Mouse (Mus musculus) forelimb bud, embryonic 11.5 days (tissue): ENCODE results near the gene Bag6.
"Not testable (repeated sequence)": the region's sequence is repeated elsewhere in the genome, so short reads cannot be mapped to it uniquely, and the experiment has no call there.

Source experiments
- DNase-seq: peaks from one replicate; pipeline ENCODE4 v3.0.0-alpha.2; 2012; ENCODE audit warnings: low read depth, low spot score

Gene Bag6

DNA sequence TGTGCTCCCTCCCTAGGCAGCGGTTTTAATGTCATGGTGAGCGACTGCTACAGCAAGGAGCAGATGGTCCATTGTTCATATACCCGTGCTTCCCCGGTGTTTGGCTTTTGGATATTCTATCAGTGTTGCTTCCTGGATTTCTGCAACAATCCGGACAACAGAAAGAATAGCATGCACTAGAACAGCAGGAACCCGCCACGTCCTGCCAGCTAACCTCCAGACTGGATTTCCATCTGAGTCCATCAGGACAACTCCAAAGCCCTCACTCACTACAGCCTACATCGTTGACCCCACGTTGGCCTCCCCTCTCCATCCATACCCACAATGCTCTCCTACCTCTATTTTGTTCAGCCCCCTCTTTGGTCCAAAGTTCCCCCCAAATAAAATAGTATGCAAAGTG, 23.2 kb upstream of the Bag6 start:
- no peak for DNase-seq

DNA sequence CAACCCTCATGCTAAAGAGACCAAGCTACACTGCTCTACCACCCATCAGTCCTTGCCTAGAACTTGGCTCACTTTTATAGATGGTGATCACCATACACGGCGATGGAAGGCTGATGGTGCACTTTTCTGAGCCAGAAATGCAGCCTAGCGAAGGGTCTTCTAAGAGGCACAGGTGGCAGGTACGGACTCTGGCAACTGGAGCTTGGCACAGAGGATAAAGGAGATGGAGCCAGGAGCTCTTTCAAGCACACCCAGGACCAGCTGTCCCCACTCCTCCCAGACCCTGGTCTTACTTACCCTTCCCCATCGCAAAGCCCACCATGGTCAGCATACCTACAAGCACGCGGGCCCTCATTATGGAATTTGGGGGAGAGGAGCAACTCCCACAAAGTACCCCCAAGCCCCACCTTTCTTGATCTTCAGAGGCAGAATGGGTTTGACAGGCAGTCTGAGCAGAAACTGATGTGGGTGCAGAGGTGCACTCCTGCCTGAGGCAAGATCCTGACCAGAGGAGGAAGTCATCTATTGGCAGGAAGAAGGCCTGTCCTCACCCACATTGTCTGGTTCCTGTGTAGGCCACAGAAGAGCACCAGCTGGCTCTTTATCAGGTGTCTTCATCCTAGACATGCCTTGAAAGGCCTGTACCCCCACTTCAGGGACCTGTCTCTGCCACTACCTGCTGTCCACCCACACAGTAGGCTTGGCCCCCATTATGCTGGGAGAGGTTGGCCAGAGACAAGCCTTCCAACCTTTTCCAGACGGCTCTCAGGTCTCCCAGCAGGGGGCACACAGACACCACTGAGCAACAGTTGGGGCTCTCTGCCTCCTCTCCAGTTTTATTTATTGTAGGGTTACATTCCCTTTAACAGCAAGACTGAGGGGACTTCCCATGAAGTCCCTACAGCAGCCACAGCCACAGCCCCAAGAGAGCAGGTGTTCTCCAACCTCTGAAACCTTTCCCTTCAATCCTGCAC, 19.6 kb upstream of the Bag6 start, which contains the start of gene Ly6g5b:
TSS of gene Ly6g5b (minus strand) at position 383 of the 974 bp plus-strand sequence.
- no peak for DNase-seq

DNA sequence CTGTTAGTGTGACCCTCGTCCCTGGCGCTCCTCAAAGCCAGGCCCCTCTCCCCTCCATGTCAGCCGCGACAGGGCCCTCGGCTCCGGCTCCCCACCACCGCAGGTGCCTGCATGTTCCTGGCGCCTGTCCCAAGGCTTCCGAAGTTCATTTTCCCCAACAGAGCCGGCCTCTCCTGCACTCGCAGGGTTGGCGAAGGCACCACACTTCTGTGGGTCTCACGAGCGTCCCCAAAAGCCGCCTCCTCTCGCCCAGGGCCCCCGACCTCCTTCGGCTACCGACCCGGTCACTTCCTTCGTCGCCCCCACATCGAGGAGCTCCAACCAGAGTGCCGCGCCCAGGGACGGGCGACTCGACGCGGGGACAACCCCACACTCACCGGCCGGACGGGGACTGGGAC, 14.2 kb upstream of the Bag6 start:
- no peak for DNase-seq

DNA sequence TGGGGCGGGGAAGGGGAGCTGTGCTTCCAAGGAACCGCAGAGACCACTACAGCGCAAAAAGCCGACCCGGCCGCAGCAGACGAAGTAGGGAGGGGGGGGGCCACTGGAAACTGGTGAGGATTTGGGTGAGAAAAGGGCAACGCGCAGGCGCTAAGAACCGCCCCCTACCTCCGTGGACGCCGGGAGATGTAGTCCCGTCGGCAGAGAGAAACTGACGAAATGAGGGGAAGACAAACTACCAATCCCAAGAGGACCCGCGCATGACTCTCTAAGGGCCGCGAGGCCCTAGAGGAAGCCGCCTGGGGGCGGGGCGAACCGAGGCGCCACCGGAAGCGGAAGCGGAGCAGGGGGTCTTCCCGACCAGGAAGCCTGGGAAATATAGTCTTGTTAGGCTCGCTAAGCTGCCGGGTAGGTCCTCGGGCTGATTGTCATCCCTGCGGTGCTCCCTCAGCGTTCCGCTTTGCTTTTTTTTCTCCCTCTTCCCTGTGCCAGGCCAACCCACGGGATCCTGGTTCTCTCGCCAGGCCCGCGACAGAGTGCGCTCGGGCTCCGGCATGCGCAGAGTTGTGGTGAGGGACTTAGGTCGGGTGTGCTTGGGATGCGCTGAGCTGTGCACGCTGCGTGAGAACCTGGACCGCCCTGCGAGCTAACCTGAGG, 13.7 kb upstream of the Bag6 start, which contains the start of gene Gpank1:
TSS of gene Gpank1 (plus strand) at position 313 of the 657 bp plus-strand sequence.
- DNase-seq, result peak; percentile 99

DNA sequence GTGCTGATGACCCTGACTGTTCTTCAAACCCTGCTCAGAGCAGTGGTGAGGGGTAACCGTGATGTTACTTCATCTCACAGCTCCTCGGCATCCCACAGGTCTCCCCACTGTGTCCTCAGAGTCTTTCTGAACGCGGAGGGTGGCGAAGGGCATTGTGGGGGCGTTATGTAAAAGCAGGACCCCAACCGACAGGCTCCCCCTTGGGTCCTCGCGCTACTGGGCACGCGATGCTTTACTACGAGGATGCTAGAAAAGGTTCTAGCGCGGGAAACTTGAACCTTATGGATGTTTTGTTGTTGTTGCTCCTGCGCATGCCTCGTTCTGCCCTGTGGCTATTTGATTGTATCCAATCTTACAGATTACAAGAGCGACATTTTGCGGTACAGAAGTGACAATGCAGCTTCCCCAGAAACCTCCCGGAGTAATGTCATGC, 13.1 kb upstream of the Bag6 start, which contains the start of gene Csnk2b:
TSS of gene Csnk2b (minus strand) at position 183 of the 433 bp plus-strand sequence.
- DNase-seq, result peak; percentile 62

DNA sequence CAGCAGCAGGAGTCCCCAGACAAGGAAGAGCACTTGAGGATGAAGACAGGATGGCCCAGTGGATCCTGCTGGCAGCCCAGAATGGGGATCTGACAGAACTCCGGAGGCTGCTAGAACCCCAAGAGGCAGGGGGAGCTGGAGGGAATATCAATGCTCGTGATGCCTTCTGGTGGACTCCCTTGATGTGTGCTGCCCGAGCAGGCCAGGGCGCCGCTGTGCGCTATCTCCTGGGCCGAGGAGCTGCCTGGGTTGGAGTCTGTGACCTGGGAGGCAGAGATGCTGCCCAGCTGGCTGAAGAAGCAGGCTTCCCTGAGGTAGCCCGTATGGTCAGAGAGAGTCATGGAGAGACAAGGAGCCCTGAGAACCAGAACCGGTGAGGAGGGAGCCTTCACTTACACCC, 11.7 kb upstream of the Bag6 start:
- not testable (repeated sequence) for DNase-seq

DNA sequence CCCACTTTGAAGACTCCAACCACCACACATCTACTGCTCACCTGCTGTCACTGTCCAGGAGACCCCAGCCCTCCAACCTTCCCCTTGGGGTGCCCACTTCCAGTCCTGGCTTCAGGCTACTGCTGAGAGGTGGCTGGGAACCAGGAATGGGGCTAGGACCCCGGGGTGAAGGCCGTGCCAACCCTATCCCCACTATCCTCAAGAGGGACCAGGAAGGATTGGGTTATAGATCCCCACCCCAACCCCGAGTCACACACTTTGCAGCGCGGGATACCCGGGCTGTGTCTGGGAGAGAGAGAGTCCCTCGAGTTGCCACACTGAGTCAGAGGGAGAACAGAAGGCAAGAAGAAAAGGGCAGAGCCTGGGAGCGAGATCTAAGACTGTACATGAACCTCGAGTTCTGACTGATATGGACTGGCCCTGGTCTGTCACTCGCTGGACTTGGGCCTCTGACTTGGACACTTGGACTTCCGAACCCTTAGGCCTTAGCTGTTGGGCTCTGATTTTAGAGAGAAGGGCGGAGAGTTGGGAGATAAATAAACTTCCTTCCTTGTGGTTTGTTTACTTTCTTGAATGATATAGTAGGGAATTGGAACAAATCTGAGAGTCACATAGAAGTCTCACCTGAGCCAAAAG, 10.6 kb upstream of the Bag6 start:
- not testable (repeated sequence) for DNase-seq

DNA sequence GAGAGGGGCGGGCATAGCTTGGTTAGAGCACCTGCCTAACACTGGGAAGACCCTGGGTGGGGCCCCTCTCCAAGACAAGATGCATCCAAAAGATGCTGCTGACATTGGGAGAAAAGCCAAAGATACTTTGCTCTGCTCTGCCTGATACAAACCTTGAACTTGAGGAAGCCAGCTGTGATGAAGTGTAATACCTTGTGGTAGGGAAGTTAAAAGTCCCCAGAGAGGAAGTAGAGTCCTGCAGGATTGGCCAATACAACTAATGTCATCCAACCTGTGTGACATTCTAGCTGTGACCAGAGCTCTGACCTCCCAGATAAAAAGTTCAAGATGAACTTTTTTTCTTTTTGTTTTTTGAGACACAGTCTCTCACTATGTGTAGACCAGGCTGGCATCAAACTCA, 9.9 kb upstream of the Bag6 start:
- DNase-seq, result no peak

DNA sequence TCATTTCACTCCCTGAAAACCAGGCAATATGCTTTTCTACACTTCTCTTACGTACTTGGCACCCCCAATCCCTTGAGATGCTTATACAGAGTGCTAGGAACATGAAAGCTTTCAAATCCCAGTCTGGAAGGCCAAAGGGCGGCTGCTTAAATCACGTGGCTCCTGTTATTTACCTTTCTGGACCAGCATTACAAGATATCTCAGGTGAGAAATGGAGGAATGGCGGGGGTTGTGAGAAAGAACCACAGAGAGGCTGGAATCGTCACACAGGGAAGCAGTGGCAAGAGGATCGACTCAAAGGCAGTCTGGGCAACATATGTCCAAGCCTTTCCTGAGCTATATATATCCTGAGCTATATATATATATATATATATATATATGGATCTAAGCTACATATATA, 9.4 kb upstream of the Bag6 start:
- no peak for DNase-seq

DNA sequence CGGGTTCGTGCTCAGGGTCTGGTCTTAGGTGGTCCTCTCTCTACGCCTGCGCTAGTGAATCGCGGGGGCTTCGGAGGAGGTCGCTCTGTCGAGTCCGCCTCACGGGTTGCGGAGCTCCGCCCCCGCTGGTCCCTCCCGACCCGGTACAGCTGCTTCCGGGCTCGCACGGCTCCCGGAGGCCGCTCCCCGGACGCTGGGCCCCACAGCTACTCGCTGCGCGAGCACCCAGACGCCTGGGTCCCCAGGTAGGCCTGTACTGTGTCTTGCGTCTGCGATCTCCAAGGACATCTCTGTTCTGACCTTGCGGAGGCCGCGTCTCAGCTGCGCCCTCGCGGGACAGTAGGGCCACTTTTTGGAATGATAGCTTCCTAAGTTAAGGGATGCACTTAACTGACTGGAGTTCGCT, 8.8 kb upstream of the Bag6 start, which contains the start of gene D17H6S53E:
TSS of gene D17H6S53E (plus strand) at position 168 of the 406 bp plus-strand sequence.
- peak; percentile 61 for DNase-seq

DNA sequence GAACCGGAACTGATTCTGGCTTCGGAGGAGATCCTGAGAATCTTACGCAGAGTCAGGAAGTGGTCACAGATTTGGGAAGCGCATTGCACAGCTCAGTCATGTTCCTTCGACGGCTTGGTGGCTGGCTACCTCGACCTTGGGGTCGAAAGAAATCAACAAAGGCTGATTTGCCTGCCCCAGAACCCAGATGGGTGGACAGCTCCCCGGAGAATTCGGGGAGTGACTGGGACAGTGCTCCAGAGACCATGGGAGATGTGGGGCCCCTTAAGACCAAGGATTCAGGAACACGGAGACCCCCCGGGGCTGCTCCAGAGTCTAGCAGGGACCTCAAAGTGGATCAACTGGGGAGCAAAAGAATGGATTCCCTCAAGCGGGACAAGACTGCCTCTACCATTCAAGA, 8.0 kb upstream of the Bag6 start:
- no peak for DNase-seq

DNA sequence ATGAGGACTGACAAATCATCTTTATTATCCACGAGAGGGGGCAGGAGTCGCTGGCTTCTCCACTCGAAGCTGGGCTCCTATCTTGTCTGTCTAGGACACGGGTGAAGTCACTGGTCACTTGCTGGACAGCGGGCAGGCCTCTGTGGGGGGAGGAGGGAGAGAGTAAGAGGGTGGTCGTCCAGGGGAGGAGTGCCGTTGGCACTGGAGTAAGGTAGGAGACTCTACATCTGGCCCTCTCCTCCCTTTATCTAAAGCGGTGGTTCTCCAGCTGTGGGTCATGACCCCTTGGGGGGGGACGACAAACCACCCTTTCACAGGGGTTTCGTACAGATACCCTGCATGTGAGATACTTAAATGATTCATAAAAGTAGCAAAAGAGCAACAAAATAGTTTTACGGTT, 6.0 kb upstream of the Bag6 start:
- no peak for DNase-seq

DNA sequence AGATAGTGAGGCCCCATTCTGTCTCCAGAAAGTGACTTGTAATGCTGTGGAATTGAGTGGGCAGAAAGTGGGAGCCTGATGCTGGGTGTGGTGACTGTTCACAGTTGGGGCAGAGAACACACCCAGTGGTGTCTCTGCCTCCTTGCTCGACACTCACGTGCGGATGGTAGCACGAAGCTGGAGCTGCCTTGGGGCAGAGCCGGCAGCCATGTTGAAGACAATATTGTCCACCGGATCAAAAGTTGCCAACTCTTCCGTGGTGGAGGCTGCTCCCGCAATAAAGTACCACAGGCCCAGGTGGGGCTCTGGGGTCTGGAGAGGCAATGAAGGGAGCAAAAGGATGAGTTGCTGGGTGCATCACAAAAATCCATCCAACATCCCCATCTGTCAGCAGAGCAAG, 3.9 kb upstream of the Bag6 start:
- no peak for DNase-seq

DNA sequence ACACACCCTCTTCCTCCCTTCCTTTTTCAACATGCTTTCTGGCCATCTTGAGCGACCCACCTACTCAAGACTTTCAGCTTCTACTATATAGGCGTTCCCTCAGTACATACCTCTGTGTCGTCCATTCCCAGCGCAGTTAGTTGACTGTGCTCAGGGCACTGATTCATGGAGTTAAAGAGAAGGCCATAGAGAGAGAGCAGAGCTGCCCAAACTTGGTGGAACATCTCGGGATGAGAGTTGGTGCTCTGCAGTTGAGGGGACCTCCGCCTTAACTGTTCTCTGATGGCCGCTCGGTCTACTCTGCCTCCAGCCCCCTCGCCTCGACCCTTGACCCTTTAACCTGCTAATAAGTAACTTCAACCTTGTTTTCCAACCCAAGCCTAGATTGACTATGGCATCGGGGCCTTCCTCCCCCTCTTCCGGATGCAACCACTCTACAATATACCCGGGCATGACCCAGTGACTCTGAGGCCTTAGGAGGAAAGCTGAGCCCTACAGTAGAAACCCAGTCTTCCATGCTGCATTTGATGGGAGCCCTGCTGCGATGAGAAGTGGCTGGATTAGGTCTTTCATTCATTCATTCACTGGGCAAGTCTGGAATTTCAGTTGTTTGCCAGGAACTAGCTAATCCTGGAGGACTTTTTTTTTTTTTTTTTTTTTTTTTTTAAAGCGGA, 3.3 kb upstream of the Bag6 start, which contains the start of gene Apom:
TSS of gene Apom (minus strand) at position 551 of the 674 bp plus-strand sequence.
- no peak for DNase-seq

DNA sequence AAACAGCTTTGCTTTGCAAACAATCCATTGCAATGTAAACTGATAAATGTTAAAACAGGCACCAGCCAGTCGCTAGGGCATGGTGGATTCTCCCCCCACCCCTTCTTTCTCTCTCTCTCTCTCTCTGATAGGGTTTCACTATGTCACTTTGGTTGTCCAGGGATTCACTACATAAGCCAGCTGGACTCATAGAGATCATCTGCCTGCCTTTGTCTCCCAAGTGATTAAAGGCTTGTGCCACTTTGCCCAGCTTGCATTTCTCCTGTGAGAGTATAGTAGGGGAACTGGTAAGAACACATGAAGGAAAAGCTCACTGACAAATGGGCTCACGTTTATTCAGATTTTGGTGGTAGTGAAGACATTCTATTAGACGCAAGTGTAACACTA, 2.8 kb upstream of the Bag6 start:
- DNase-seq, result no peak

DNA sequence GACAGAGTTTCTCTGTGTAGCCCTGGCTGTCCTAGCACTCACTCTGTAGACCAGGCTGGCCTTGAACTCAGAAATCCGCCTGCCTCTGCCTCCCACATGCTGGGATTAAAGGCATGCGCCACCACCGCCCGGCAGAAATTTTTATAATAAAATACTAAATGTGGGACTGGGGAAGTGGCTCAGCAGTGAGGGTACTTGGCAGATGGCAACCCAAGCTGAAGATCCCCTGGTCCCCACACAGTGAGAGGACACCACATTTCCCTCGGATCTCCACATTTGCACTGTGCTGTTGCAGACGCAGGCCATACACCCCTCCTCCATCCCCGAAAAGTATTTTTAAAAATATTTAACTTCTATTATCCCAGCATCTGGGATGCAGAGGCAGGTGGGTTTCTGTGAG, 1.5 kb upstream of the Bag6 start:
- no peak for DNase-seq

DNA sequence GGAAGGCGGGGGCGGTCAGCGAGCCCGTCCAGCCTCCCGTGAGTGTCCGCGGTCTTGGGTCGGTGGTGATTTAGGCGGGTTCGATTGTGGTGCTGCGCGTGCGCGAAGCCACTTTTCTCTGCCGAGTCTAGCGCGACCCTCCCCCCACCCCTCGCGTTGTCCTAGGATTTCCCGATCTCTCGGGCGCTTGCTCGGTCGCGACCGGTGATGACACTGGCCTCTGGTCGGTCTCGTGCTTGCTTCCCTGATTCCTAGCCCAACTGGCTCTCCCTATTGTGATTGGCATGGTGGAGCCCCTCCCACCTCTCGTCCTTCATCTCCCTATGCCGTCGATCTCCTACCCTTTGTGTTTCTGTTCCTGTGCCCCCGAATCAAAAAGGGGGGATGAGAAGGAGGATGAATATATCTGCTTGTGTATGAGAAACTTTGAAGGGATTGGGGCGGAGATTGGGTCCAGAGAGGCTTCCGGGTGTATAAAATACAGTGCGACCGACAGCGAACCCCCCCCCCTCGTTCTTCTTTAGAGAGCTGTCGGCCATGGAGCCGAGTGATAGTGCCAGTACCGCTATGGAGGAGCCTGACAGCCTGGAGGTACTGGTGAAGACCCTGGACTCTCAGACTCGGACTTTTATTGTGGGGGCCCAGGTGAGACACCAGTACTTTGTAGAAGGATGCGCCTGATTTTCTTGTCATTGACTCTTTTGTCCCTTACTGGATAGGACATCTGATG, 778 bp downstream of the Bag6 start:
- no peak for DNase-seq

DNA sequence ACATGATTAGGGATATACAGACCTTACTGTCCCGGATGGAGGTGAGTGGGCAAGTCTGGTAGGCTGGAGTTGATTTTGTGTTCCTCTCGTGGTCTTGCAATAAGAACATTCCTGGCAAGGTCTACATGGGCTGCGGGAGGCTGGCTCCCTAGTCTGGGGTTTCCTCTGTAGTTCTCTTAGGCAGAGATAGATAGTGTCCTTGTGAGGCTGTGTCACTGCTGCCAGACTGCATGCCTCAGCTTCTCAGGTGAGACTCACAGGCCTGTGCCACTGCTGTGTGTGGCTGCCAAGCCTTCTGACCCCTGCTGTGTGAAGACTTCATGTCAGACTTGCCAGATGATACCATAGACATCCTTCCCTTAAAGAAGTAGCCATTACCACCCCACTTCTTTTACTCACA, 4.3 kb downstream of the Bag6 start:
- no peak for DNase-seq

DNA sequence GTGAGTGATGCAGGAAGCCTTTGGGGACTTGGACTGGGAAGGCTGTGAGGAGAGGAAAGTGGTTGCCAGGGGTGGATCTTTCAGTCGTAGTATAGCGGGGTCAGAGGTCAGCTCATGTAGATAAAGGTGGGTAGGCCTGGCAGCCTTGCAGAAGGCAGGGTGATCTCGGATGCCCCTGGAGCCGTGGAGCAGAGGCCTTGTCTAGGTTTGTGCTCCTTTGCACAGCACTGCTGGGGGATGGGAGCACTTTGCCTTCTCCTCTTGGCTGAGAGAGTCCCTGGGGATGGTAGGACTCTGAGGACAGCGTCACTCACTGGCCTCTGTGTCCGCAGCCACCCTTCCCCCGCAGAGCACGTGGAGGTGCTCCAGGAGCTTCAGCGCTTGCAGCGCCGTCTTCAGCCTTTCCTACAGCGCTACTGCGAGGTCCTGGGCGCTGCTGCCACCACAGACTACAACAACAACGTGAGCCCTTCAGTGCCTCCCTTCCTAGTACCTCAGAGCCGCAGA, 5.6 kb downstream of the Bag6 start:
- no peak for DNase-seq

DNA sequence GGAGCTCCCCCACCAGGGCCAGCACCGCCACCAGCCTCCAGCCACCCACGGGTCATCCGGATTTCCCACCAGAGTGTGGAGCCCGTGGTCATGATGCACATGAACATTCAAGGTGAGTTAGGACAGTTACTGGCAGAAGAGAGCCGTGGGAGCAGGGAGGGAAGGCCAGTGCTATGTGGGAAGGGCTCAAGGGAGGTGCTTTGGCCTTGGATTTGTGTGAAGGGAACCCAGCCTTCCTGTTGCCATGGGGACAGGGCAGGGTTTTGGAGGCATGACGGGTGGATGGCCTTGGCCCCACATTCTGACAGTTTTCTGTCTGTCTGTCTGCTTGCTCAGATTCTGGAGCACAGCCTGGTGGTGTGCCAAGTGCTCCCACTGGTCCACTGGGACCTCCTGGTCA, 7.0 kb downstream of the Bag6 start:
- DNase-seq, result no peak

DNA sequence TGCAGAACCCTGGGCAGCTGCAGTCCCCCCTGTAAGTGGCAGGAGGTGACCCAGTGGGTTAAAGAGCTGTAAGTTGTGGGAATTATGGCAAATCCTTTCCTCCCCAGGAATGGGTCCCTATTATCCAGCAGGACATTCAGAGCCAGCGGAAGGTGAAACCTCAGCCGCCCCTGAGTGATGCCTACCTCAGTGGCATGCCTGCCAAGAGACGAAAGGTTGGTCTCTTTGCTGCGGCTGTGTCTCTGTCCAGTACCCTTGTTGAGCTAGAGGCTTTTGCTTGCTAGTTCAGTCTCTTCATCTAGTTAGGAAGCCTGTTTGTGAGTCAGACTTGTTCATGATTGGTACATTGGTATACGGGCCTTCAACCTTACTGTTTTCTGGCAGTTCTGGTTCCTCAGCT, 11.2 kb downstream of the Bag6 start:
- no peak for DNase-seq
